Mouse (Mus musculus): ENCODE results near the gene Dgat2. TPM values are rescaled to one million over a fixed set of nuclear protein-coding genes. Genes with fewer than 3 reads are reported as not detected.

The Dgat2 gene
- polyA plus RNA-seq, 1 experiment from 2014 or later: 7.9 TPM

Other genes with a start within 250 kb of the Dgat2 start
- 13.6 and 14.6 TPM in 2 replicates for gene Uvrag, start 41.6 kb downstream of the Dgat2 start, polyA plus RNA-seq (2015; fragmentation: Nextera tagmentation; extraction: Ambion mirVana)
- 3.0 and 3.1 TPM in 2 replicates for gene Mogat2, start 55.9 kb upstream of the Dgat2 start, polyA plus RNA-seq (2015; fragmentation: Nextera tagmentation; extraction: Ambion mirVana)
- 46.9 and 51.3 TPM in 2 replicates for gene Map6, start 84.7 kb upstream of the Dgat2 start, polyA plus RNA-seq (2015; fragmentation: Nextera tagmentation; extraction: Ambion mirVana)
- gene Serpinh1, start 170.5 kb upstream of the Dgat2 start, polyA plus RNA-seq (2015; fragmentation: Nextera tagmentation; extraction: Ambion mirVana): 261 and 291 TPM in 2 replicates
- gene Gdpd5, start 198.7 kb upstream of the Dgat2 start, polyA plus RNA-seq (2015; fragmentation: Nextera tagmentation; extraction: Ambion mirVana): 28.1 and 32.8 TPM in 2 replicates

Measured in forebrain, embryonic 13.5 days (tissue).